Mouse (Mus musculus): ENCODE measurements around the gene Ccdc89. TPM values are rescaled to one million over a fixed set of nuclear protein-coding genes. Genes with fewer than 3 reads are reported as not detected.

The Ccdc89 gene
- not detected for polyA plus RNA-seq (2017; shearing (Covaris generic))

DNA sequence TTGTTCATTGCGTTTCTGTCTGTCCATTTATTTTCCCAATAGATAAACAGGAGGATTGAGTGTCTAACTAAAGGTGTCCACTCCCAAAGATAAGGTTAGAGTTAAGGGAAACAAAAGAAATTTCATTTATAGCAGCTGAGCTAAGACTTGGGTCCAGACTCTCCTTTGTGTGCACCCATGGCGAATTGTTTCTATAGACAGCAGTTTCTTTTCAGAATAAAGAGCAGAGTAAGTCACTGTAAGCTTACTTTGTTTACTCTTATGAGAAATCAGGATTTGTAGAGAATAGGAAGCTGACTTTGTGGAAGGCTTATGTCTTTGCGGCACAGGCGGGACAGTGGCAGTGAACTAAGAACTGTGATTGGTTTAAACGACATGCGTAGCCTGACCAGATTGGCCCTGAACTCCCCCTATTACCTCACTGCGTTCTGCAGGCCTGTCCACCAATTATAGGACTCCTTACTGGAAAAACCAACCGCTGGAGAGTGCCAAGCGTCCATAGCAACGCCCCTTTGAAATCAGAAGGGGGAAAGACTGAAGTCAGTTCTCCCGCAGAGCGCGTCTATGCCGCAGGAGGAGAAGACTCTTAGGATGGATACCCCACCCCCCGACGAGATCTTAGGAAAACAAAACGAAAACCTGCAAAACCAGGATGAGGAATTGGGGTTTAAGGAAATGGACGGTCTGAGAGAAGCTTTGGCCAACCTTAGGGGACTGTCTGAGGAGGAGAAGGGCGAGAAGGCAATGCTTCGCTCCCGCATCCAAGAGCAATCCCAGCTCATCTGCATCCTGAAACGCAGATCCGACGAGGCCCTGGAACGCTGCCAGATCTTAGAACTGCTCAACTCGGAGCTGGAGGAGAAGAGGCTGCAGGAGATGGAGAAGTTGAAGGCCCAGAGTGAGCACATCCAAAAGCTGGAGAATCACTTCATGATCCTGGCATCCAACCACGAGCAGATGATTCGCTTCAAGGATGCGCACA, at the start of gene Ccdc89:
TSS of gene Ccdc89 (plus strand) at position 558 of the 982 bp plus-strand sequence.

DNA sequence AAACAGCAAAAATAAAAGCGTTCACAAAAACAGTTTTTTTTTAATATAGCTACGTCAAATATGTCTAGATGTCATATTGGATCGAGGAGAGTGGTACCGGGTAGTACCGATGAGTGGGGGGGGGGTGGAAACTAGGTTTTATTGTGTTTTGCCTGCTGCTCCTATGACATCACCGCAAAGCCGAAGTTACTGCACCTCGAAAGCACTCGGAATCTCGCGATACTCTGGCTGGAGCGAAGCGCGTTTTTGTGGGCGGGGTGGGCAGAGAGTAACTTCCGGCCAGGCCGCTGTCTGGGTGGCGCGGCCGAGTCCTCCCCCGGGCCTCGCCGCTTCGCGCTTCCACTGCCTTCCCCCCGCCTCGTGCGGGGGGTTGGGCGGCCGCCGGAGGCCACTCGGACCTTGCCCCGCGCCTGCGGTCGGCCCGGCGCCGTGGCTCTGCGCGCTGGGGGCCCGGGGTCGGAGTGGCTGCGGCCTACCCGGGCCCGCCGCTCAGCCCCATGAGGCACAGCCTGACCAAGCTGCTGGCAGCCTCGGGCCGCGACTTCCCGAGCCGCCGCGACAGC, 16.2 kb downstream of the Ccdc89 start, which contains the start of gene Crebzf:
TSS of gene Crebzf (plus strand) at position 212 of the 563 bp plus-strand sequence.

DNA sequence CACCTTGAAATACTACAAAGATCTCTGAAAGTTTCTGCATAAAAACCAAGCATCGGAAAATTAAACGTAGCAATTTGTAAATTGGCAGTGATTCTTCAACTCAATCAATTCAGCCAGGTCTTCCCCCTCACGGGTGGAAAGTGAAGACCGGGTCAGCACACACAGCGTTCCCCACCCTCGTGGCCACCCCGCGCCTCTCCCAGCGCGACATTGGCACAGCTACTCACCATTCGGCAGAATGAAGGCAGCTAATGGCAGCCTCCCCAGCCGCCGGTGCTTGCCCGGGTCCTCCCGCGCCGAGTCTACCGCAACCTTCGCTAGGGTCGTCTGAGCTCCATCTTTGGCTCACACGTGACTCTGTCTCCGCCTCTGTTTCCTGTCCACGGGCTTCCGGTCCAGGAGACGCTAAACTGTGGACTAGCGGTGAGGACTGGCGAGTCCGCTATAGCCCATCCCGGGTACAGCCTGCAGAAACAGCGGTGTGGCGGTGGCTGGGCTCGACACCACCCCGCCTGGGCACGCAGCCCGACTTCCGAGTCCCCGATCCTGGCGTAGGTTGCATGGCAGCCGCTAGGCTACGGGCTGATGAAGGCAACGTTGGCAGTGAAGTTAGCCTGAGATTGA, 30.6 kb downstream of the Ccdc89 start, which contains the start of gene Tmem126a:
TSS of gene Tmem126a (minus strand) at position 385 of the 624 bp plus-strand sequence.

DNA sequence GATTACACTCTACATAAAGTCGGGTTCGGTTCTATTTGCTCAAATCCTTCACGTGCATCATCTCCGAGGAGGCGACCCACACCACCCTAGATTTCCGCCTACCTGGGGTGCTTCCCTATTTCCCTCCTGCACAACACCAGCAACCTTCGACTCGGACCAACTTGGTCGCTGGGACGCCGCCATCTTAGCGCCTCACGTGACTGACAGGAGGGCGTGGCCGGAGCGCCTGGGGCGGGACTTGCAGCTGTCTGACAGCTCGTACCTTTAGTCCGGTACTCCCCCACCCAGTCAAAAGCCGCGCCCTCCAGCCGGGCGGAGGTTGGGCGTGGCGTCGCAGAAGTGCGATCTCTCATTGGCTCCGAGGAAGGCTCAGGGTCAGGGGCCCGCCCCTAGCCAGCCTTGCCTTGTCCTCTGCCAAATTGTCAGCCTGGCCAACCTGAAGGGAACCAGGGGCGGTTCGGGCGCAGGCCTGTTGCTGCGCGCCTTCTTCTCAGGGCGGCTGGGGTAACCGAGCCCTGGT, 49.5 kb downstream of the Ccdc89 start, which contains the start of gene Tmem126b:
TSS of gene Tmem126b (minus strand) at position 209 of the 520 bp plus-strand sequence.

DNA sequence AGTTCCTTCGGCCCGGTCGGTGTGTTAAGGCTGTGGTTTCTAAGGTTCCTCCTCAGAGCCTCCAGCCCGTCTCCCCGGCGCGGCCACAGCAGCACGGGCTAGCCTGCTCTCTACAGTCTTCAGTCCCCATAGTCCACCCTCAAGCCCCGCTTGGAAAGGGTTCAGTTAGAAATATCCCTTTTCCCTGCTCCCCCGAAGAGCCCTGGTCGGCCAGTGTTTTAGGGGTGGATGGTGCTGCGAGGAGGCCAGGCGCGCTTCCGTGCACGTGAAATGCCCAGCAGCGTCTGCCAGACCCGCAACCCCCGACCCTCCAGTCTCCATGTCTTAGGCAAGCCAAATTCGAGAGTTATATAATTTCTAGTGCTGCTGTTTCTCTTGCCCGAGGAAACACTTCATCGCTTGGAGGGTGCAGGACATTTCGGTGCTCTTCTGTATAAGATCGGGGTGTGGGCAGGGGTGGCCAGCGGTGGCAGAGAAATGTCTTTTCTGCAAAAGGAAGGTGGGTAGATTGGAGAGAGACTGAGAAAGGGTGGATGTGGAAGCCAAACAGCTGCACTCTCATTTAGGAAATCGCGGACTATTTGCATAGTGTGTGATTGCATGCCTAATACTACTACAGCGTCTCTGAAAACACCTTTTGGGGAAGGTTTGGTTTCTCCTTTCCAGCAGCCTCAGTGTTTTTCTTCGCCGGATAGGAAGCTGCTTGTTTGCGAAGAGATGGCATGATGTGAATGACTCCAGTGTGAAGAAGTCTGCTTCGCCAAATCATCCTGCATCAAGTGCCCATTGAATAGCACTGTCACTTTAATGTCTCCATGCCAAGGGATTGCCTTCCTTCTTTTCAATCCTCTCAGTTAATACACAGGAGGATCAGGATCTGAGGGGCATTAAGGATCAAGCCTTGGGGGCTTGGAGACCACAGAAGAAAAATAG, 50.2 kb downstream of the Ccdc89 start, which contains the start of gene Dlg2:
TSS of gene Dlg2 (plus strand) at position 360 of the 933 bp plus-strand sequence.

Other genes starting within 250 kb of the Ccdc89 start
- gene Ccdc83, start 160.8 kb upstream of the Ccdc89 start, polyA plus RNA-seq (2017; shearing (Covaris generic)), result not detected
- 67.5 TPM for gene Sytl2, start 124.3 kb upstream of the Ccdc89 start, polyA plus RNA-seq (2017; shearing (Covaris generic))
- gene Crebzf, start 16.2 kb downstream of the Ccdc89 start, polyA plus RNA-seq (2017; shearing (Covaris generic)), result 247 TPM
- gene Tmem126a, start 30.7 kb downstream of the Ccdc89 start, polyA plus RNA-seq (2017; shearing (Covaris generic)), result 40.9 TPM
- 21.1 TPM for gene Tmem126b, start 49.4 kb downstream of the Ccdc89 start, polyA plus RNA-seq (2017; shearing (Covaris generic))
- not detected for gene Dlg2, start 50.1 kb downstream of the Ccdc89 start, polyA plus RNA-seq (2017; shearing (Covaris generic))

All from naive thymus-derived CD4-positive, alpha-beta T cell, adult 5 months (primary cell).